Mouse (Mus musculus): ENCODE data around the gene Wfdc21.

DNA sequence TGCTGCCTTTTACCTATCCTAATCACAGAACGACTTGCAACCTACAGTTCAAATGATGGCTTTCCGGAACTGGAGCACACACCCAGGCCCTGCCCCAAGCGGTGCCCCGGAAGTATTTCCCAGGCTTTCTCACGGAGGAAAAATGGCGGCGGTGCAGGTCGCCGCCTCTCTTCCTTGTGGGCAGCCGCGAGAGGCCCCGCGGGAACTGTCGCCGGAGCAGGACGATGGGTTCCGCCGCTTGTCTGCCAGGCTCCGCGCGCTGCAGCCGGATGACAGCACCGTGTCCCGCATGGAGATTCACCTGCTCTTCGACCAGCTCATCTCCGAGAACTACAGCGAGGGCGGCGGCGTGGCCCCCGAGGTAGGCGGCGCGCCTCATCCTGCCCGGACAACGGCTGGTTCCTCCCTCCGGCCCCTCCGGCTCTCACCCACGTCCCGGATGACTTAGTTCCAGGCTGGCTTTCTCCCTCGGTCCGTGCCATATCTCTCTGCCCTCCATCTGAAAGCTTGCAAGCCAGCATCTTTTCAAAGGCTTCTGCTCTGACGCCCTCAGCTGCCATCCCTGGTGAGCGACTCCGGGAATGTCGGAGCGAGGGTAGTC lies 6.9 kb downstream of the Wfdc21 start, which contains the start of gene Heatr6:
- TF ChIP-seq POLR2A (IDR thresholded peaks at IDR 0.05; ENCODE audit: low read depth, low read length) (peak; percentile 16), CTCF (conservative IDR thresholded peaks at IDR 0.05; ENCODE audit: insufficient read depth, insufficient read length, low read depth, low read length) (no peak)
